Mouse (Mus musculus) fibroblast of lung, adult 2 months (primary cell): Measurements from ENCODE around the gene Robo2.
A peak's percentile ranks its signal among the peaks of the same experiment; 100 is the strongest.

Experiments
- DNase-seq: peaks from one replicate; pipeline ENCODE4 v3.0.0-alpha.2; 2011; ENCODE audit warnings: low read depth

Gene Robo2

DNA sequence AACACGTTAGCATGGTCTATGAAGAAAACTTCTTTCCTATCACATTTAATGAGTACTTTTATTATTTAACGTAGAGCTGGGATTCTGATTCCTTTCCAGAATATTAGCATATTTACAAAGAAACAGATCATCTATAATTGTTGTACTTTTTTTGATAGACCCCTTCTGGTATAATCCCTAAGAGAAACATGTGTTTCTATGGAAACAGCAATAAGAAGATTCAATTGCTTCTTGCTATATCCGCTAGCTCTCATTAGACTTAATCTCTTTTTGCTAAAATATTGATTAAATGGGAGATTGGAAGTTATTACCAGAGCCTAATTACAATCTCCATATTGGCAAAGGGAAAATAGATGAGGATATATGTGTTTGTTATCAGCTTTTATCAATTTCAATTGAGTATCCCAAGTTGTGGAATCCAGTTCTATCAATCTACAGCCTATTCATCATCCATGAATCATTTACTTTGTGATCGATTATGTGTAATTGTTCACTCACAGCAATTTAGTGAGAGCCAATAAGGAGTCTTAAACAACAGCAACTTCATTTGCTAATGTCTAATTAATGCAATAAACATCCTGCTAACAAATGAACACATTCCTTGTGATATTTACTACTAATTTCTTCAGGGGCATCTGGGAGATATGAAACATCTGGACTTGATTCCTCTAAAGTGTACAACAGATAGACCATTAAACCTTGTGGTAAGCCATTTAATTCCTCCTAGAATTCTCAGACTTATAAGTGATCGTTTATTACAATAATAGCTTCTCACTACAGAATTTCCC is 472.0 kb downstream of the Robo2 start:
- DNase-seq = no peak

GRCm38 (mm10) chr16:73930323-73930722 is 481.3 kb downstream of the Robo2 start:
- no peak for DNase-seq

DNA sequence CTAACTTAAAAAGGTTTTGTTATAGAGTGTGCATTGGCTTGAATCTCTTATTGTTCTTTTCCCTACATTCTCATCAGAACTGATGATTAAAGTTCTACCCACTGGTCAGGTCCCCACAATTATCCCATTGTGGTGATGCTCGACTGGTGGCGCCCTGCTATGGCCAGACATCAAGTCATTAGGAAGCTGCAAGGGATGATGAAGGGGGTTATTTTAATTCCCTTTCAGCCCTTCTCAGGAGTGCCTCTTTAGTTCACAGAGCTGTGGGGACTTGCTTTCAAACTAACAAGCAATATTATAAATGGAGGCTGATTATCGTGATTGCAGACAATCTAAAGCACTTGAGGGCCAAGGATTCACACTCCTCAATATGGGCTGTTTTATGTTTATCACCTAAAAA is 484.1 kb downstream of the Robo2 start:
- DNase-seq = no peak

- DNase-seq = no peak
These were observed 496.2 kb downstream of the Robo2 start for GRCm38 (mm10) chr16:73915425-73915824.

DNA sequence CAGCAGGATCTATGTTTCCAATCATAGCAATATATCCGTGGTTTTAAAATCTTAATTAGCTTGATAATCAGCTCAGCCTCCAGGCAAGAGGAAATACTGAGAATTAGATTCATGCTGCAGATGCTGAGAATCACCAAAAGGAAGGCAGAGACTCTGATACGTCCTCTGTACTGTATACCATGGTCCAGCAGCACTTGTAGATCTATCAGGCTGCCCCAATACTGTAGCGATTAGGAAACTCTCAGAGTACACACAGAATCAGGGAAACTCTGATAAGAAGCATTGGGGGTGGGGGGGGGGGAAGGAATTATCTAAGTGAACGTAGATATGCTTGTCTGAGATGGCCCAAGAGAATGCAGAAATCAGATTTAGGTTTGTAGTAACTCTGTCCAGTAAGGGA is 496.7 kb downstream of the Robo2 start:
- DNase-seq = no peak

- no peak for DNase-seq
These were observed 503.1 kb downstream of the Robo2 start for GRCm38 (mm10) chr16:73908504-73908903.

DNA sequence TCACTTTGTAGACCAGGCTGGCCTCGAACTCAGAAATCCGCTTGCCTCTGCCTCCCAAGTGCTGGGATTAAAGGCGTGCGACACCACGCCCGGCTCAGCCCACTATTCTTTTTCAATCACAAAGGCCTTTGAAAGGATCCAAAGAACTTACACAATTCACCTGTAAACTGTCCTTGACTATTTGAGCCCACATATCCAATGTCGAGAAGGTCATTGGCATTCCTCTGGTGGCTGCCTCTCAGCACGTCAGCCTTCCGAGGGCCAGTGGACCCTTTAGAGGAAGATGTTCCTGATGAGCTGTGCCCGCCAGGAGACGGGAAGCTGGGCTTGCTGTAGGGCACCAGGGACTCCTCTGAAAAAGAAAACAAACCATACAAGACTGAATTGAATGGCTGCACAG is 514.8 kb downstream of the Robo2 start:
- no peak for DNase-seq

- DNase-seq = no peak
These were observed 529.7 kb downstream of the Robo2 start for GRCm38 (mm10) chr16:73881911-73882310.

DNA sequence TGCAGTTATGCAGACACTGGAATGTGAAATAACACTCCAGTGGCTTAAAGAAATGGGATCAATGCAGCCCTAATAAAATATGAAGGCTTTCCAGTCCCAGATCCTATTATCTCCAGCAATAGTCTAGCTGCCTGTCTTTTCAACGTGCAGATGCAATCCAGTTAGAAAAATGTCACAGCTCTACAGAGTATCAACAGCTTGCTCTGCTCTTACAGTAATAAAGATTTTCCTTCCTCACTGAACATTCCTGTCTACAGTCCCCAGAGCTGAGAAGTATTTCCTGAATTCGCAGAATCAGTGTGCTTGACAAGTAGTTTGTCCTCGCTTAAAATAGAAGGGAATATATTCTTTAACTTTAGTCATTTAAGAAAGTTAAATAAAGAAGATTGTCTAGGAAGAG is 533.7 kb downstream of the Robo2 start:
- peak; percentile 6 for DNase-seq

DNA sequence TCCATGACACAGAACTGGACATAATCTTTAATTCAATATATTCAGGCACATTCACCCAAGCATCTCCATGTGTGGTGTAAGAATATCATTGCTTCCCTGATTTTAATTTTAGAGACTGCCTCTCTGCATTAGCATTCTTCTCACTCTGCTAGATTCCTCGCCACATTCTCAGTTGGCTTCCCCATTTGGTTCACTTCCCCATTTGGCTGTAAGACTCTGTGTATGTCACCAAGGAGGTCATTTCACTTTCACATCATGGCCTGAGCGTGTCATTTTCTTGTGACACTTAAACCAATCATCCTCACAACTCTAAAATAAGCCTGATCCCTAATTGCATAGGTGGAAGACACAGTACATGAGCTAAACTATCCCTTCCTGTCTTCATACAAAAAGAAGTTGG is 536.6 kb downstream of the Robo2 start:
- no peak for DNase-seq

- DNase-seq = no peak
These were observed 537.6 kb downstream of the Robo2 start for GRCm38 (mm10) chr16:73873828-73874558.

- DNase-seq = peak; percentile 5
These were observed 541.3 kb downstream of the Robo2 start for GRCm38 (mm10) chr16:73870296-73870695.

DNA sequence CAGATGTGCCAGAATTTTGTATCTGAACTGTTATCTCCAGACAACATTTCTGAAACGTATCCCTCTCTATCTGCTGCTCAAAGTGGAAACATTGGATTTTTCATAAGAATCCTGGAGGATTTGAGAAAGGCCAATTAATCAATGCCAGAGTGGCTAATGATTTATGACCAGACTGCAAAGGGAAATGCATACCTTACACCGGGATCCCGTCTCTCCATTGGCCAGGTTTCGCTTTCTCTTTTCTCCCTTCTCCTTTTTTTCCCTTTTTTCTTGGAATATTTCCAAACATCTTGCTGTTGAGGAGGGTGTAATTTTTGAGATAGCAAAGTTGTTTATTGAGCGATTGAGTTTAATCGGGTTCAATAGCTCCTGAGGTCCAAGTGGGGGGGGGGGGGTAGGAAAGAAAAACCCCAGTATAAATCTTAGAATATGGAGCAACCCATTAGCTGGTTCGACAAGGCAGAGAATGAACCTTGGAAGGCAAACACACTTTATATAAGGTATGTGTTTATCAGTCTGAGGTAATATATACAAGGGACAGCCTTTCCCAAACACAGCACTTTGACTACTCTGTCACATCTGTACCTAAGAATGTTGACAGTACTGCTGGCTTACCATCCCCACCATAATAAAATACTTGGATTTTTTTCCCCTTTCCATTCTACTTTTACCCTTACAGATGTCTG is 542.0 kb downstream of the Robo2 start:
- no peak for DNase-seq

DNA sequence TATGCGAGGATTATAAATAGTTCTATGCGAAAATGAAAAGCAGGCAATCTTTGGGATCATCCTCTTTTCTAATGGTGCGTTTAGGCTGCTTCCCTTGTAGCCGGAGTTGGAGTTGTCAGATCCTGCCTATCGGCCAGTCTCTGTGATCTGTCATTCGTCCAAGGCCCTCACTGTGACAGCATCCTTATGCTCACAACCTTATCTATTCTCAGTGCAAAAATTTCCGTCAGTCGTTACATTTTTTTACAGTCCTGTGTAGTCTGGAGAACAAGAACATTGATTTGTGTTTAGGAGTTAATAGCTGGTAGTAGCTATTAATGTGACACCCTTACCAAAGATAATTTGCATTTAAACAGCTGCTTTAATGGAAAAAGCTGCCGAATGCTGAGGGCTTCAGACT is 547.0 kb downstream of the Robo2 start:
- DNase-seq = no peak

DNA sequence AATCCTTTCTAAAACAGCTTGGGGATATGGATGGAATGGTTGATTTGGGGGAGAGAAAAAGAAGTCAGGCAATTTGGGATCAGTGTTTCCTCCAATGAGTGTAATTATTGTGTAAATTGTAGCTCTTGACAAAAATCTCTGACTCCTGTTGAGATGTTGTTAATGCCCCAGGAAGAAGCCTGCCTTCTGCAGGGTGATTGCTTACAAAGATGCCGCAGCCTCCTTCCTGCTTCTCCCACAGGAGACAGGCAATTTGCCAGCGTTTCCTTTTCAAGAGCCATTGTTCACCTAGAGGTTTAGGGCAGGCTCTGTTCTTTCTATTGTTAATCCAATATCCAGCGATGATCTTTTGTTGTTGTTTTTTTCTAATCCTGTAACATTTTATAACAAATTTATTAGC is 547.9 kb downstream of the Robo2 start:
- DNase-seq = no peak

DNA sequence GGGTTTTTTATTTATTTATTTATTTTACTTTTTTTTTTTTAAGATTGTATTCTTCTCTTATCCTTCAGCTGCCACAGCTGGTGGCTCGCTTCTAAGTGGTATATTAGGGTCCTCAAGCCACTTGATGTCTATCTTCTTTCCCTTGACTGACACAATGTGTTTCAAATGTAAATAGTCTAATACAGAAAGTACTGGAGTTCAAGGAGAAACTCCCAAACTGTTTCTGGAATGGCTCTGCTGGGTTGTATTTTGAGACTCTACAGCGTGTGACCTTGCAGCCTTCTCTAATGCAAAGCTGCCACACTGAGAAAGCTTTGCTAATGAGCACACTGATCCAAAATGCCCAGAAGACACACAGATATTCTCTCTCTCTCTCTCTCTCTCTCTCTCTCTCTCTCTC is 552.9 kb downstream of the Robo2 start:
- DNase-seq = no peak

- DNase-seq = no peak
These were observed 555.8 kb downstream of the Robo2 start for GRCm38 (mm10) chr16:73855821-73856220.
